Mouse (Mus musculus): ENCODE data around the gene Hoxd8.

Hoxd8 gene

GRCm38 (mm10) chr2:74698201-74699052 lies 6.0 kb upstream of the Hoxd8 start:
- DNase-seq (ENCODE audit: low read depth, low spot score) = peak; percentile 77

DNA sequence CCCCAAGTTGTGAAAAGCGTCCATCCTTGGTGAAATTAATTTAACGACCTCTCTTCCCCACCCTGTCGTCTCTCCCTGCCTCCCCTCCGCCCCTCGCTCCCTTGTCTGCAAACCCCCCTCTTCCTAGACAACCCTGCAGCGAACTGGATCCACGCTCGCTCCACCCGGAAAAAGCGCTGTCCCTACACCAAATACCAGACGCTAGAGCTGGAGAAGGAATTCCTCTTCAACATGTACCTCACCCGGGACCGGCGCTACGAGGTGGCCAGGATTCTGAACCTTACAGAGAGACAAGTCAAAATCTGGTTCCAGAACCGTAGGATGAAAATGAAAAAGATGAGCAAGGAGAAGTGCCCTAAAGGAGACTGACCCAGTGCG lies 5.4 kb upstream of the Hoxd8 start:
- no peak for DNase-seq (ENCODE audit: low read depth, low spot score)

- DNase-seq (ENCODE audit: low read depth, low spot score) = no peak
Measured at GRCm38 (mm10) chr2:74699664-74700545, 4.5 kb upstream of the Hoxd8 start.

DNA sequence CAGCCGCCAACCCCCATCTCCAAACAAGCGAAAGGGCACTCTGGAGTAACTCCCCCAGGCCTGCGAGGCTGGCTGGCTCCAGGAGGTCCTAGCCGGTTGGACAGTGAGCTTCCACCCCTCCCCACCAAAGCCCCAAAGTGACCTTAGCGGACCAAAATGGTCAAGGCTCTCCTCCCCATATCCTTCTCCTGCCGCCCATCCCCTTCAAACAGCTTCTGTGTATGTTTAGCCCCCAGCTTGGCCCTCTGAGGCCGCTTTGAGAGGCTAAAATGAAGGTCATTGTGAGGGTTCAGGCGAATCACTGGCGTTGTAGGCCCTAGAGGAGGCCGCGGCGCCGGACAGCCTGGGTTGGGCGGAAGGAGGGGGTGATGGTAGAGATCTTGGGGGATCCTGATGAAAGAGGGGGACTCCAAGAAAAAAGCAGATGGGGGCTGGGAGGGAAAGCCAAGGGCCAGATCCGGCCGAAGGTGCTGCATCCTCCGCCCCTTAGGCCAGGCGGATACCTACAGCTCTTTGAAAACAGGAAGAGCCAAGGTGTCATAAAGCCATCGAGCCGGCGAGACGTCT lies 3.8 kb upstream of the Hoxd8 start:
- no peak for DNase-seq (ENCODE audit: low read depth, low spot score)

- peak; percentile 87 for DNase-seq (ENCODE audit: low read depth, low spot score)
Measured at GRCm38 (mm10) chr2:74701949-74702819, 2.2 kb upstream of the Hoxd8 start.

GRCm38 (mm10) chr2:74702820-74703219 lies 1.6 kb upstream of the Hoxd8 start:
- DNase-seq (ENCODE audit: low read depth, low spot score) = no peak

DNA sequence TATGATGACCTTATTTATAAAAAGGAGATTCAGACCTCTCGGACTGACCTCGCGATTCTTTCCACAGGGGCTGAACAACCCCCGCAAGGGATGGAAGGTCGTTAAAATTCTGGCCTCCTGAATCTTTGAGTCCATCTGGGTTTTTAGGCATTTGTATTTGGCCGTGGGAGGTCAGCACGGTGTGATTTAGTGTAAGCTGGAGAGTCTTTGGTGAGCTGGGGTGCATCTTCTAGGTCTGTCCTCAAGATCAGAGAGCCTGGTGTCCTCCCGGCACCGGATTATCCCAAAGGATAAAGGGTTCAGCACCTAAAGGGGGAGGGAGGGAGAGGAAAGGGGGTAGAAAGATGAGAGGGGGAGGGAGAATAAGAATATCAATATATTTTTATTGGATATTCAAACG lies 1.1 kb upstream of the Hoxd8 start:
- DNase-seq (ENCODE audit: low read depth, low spot score) = no peak

DNA sequence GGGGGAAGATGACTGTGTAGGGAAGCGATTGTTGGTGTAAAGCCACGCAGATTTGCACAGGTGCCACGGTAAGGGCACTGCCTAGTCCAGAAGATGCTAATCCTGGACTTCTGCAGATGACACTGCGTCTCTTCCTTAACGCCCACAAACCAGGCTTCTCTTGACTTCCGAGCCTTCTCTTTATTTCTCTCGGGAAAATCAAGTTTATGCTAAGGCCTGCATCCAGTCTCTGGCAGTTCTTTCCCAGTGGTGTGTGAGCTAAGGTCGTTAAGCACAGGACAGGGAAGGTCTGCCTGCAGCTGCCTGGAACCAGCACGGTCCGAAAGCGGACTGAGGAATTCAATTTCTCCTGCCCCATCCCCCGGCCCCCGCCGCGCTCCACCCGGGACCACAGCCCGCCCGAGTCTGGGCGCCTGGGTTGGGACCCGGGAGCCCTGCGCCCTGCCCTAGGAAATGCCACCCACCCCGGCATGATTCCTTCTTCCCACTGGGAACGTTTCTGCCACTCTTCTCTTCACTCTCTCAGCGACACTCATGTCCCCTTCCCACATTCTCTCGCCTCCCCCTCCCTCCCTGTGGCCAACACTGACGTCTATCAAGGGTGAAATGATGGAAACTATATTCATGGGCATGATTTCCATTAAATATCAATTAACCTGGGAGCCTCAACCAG lies 559 bp upstream of the Hoxd8 start:
- DNase-seq (ENCODE audit: low read depth, low spot score) = no peak

DNA sequence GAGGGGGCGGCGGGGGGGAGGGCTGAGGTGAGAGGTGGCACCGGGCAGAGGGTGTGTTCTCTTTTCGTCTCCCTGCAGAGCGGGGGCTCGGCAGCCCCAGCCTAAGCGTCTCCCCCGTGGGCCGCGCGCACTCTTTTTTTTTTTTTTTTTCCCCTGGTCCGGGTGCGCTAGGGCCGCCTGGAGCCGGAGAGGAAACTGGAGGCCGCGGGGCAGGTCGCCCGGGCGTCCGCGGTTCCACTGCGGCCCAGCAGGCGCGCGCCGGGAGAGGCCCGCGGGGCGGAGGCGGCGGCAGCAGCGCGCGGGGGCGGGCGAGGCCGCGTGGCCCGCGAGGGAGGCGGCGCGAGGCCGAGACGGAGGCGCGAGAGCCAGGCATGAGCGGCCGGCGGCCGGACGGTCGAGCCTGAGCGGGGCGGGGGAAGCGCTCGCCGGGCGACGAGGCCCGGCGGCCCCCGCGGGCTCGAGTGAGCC lies 618 bp downstream of the Hoxd8 start:
- DNase-seq (ENCODE audit: low read depth, low spot score) = no peak

GRCm38 (mm10) chr2:74705467-74706089 lies 1.2 kb downstream of the Hoxd8 start:
- no peak for DNase-seq (ENCODE audit: low read depth, low spot score)

GRCm38 (mm10) chr2:74706393-74706960 lies 2.1 kb downstream of the Hoxd8 start:
- no peak for DNase-seq (ENCODE audit: low read depth, low spot score)

GRCm38 (mm10) chr2:74707599-74707998 lies 3.2 kb downstream of the Hoxd8 start:
- no peak for DNase-seq (ENCODE audit: low read depth, low spot score)

DNA sequence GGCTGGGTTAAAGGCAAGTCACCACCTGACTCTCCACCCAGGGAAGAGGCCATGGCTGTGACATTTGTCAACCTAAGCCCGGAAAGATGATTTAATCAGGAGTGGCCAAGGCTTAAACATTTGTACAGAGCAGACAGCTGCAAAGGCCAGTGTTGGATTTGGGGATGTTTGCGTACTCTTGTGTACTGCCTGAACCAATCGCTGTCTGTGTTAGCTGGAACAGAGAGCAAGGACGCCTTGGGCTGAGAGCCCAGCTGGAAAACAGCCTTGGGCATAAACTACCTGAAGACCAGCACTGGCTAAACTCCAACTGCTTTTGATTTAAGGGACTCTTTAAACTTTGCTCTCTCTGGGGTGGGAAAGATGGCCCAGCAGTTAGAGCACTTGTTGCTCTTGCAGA lies 4.3 kb downstream of the Hoxd8 start:
- DNase-seq (ENCODE audit: low read depth, low spot score) = no peak

DNA sequence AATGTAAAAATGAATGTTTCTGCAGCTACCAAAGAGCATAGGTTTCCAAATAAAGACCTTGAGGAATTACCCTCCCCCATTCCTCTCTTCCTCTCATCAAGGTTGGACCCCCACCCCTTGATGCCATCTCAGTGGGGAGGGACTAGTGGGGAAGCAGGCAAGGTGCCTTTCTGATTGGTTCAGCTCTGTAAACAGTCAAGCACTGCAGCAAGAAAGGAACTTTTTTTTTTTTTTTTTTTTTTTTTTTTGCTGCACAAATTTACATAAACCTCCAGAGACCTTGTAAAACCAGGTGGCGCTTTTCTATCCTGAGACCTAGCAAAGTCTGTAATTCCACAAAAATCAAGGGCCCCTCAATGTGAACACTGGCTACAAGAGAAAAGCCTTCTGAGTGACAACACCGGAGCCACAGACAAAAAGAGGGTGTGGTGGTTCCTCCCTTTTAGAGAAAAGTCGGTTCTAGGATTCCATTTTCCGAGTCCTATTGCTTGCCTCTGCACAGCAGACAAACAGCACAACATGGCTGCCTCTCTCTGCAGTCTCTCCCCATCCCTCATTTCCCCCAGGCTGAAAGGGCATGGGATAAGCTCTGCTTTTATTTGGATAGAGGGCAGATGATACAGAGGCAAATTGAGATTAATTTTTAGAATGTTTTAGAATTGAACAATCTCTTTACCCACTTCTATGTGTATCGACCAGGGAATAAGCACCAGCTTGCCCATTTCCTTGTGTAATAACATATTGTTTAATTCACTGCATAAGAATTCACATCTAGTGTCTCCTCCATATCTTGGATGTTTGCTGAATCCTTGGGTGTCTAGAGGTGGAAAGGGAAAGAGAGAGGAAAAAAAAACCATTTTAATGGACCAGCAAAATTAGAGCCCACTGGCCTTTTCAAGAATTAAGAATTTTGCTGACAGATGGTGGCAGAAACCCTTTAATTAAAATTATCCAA lies 5.3 kb downstream of the Hoxd8 start:
- DNase-seq (ENCODE audit: low read depth, low spot score) = no peak

DNA sequence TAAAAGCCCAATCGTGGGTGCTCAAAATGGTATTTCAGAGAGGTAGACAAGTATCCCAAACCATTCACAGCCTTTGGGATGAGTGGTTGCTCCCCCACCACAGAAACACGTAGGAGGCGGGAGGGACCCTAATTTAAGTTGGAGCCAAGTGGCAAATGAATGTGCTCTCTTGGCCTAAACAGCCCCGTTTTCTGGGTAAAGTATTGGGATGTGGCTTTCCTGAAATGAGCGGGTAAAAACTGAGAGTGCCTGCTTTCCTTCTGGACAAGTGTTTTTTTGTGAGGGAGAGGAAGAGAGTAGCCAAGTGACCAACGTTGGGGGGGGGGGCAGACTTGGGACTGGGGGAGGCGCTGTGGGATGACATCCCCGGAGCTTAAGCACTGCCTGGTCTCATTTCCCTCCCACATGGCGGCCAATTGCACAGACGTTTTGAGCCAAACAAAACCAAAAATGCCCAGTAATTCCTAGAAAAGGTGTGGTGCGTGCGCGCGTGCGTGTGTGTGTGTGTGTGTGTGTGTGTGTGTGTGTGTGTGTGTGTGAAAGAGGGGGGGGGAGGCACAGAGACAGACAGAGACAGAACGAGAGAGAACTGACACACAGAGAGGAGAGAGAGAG lies 6.6 kb downstream of the Hoxd8 start:
- DNase-seq (ENCODE audit: low read depth, low spot score) = no peak

- DNase-seq (ENCODE audit: low read depth, low spot score) = peak; percentile 83
Measured at GRCm38 (mm10) chr2:74711721-74712621, 7.6 kb downstream of the Hoxd8 start, which contains the start of the genes Hoxd3 and Hoxd4. Hoxd3 (plus strand) TSS chr2:74711927. Hoxd4 (plus strand) TSS chr2:74711929.

All from forelimb bud, embryonic 11.5 days (tissue).